In genomic region chr6:84055619-84056018, GRCm38 (mm10) we compare ENCODE assay signal across 15 mouse cellular contexts. TPM values are rescaled to one million over a fixed set of nuclear protein-coding genes. Genes with fewer than 3 reads are reported as not detected.
"Had no signal": no experiment of that assay in that cellular context is flagged by ENCODE, and none has a peak within 500 bp of the region (broad histone marks: within the 10 kb centered on the region; RNA-seq: fewer than 3 reads in every experiment).

No protein-coding gene starts in this region.

- H3K27me3 ChIP-seq: limb, embryonic 12.5 days; liver, embryonic 13.5 days; midbrain, embryonic 12.5 days; neural tube, embryonic 13.5 days had no signal

- H3K4me3 ChIP-seq: left cerebral cortex, adult 2 months; limb, embryonic 12.5 days; liver, embryonic 13.5 days; midbrain, embryonic 12.5 days; neural tube, embryonic 13.5 days had no signal

- DNase-seq: kidney, postnatal 25 days; liver; liver, embryonic 13.5 days; lung, adult 18-20 months; retina, postnatal 1 day; right cerebral cortex, postnatal 4 days; spleen, adult 18-20 months; thymus, adult 18-20 months; thymus, postnatal 14 days had no signal

- H3K9me3 ChIP-seq: limb, embryonic 12.5 days; liver, embryonic 13.5 days; midbrain, embryonic 12.5 days; neural tube, embryonic 13.5 days had no signal

- ATAC-seq: midbrain, embryonic 16.5 days had no signal

- H3K4me1 ChIP-seq: limb, embryonic 12.5 days; liver, embryonic 13.5 days; neural tube, embryonic 13.5 days had no signal

- H3K27ac ChIP-seq: left cerebral cortex, adult 2 months; limb, embryonic 12.5 days; liver, embryonic 13.5 days; midbrain, embryonic 12.5 days; neural tube, embryonic 13.5 days had no signal

- H3K4me2 ChIP-seq: limb, embryonic 12.5 days; liver, embryonic 13.5 days; midbrain, embryonic 12.5 days; neural tube, embryonic 13.5 days had no signal

- H3K9ac ChIP-seq: limb, embryonic 12.5 days; liver, embryonic 13.5 days; midbrain, embryonic 12.5 days; neural tube, embryonic 13.5 days had no signal

- H3K36me3 ChIP-seq: limb, embryonic 12.5 days; liver, embryonic 13.5 days; midbrain, embryonic 12.5 days; neural tube, embryonic 13.5 days had no signal

RNA-seq across cellular contexts. Expression of gene Dysf, which starts 47.2 kb away (rescaled TPM):
- total RNA-seq: megakaryocyte-erythroid progenitor cell, adult 5-6 weeks had no signal
